Mouse (Mus musculus) right cerebral cortex, postnatal 14 days (tissue): Measurements from ENCODE around the gene Zfp518b.
A peak's percentile ranks its signal among the peaks of the same experiment; 100 is the strongest.

ENCODE experiments used
- DNase-seq: peaks from one replicate; pipeline ENCODE4 v3.0.0; 2022

The Zfp518b gene

DNA sequence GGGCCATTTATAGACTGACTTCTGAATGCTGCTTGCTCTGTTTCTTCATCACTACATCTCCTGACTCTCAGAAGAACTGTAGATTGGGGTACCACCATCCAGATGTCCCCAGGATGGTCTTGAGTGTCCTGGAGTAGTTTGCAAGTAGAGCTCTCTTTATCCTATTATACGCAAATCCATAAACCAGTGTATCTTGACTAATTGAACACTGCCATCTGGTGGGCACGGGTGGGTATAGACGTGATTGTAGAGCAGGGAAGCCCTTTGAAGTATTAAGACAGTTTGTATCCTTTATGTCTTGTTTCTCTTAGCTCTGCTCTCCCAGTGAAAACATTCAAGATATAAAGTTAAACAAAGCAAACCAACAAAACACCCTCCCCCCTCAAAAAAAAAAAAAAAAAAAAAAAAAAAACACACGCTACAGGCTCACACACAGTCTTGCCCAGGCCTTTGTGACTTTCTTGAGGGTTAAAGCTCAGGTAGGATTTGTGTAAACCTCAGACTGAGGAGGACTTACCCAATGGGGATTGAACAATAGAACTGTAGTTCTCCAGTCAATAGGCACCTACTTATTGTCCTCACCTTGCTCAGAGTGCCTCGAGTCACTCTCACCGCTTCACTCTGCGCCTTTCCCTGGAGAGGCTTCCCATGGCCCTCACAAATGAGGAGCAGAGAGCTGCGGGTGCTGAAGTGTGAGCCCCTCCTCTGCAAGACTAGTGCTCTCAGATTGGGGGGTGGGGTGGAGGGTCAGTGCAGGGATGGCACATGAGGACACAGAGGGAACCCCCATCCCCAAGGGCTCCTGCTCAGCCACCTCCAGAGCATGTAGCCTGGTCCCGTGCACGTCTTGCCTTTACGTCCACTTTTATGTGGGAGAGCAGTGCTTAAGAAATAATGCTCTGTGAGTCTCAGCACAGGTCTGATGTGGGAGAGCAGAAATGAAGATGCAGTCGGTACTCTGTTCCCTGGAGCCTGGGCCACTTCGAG is 51.9 kb downstream of the Zfp518b start:
- peak; percentile 77 for DNase-seq

DNA sequence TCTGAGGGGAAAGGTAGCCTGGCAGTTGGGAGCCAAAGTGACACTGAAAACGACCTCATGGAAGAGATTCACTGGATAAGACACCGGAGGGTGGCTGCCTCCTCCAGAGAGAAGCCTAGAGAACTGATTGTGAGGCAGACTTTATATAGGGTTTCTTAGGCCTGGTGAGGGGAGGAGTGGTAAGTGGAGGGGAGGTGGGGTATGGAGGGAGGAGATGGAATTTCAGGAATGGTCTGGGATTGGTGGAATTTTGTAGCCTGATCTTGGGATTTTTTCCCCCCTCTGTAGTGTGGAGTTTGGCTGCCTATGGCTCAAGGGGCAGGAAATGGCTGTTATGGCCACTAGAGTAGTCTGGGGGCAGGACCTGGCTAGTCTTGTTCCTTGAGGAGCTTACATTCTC is 56.6 kb downstream of the Zfp518b start:
- DNase-seq: no peak

DNA sequence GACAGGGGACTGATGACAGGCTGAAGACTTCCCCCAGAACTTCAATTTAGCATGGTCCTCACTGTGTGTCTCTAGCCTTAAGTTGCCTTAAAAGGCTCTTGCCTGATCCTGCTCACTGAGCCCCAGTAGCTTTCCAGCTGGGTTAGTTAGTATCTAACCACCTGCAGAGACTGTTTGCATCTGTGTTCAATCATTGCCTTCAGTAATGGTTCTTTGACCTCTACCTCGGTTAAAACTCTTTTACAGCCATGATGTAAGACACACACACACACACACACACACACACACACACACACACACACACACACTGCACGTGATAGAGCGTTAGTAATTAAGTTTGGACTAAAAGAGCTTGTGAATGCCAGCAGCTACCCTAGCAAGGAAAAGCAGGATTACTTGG is 57.7 kb downstream of the Zfp518b start:
- no peak for DNase-seq

- peak; percentile 67 for DNase-seq
Observed at GRCm38 (mm10) chr5:38620783-38621182, 63.8 kb downstream of the Zfp518b start.

- DNase-seq: no peak
Observed at GRCm38 (mm10) chr5:38618908-38619307, 65.7 kb downstream of the Zfp518b start.
